Mouse (Mus musculus) lung, adult 2 months (tissue): ENCODE measurements around the gene Arl5c.

Experiments
- CTCF ChIP-seq: fragments of 200-500 bp; IDR thresholded peaks from 2 replicates; pipeline ENCODE4 v1.5.1; 2011; ENCODE audit warnings: mild to moderate bottlenecking, low read length, control low read depth; ENCODE audit not compliant: insufficient read depth
- POLR2A ChIP-seq: fragments of 200-500 bp; IDR thresholded peaks from 2 replicates; pipeline ENCODE4 v1.6.1; 2011; ENCODE audit warnings: low read depth, mild to moderate bottlenecking, control low read depth, low read length, borderline replicate concordance; ENCODE audit errors: extremely low read depth

DNA sequence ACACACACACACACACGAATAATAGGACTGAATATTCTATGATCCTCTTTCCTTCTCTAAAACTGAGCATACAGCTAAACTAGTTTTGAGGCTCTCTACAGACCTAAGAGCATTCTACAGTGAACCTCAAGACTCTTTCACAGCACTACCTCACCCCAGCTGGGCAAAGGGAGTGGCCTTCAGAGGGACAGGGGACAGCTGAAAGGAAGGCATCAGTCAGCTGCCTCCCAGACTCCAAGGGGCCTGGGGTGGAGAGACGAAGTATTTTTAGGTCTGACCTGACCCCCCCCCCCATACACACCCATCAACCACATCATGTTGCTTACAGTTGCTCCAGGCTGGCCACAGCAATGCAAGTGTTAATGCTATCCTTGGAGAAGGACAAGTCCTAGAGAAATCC, 25.1 kb upstream of the Arl5c start:
- no peak for TF ChIP-seq CTCF
- no peak for TF ChIP-seq POLR2A
